Mouse (Mus musculus): ENCODE measurements at regions not wholly inside any gene's neighbourhood (a gene's known extent, or its start where the extent isn't known, plus 50 kb on each side); places are given as distances from the start of the nearest gene placed in this dataset.
A peak's percentile ranks its signal among the peaks of the same experiment; 100 is the strongest.
"Not testable (repeated sequence)": the region's sequence is repeated elsewhere in the genome, so short reads cannot be mapped to it uniquely, and the experiment has no call there.

DNA sequence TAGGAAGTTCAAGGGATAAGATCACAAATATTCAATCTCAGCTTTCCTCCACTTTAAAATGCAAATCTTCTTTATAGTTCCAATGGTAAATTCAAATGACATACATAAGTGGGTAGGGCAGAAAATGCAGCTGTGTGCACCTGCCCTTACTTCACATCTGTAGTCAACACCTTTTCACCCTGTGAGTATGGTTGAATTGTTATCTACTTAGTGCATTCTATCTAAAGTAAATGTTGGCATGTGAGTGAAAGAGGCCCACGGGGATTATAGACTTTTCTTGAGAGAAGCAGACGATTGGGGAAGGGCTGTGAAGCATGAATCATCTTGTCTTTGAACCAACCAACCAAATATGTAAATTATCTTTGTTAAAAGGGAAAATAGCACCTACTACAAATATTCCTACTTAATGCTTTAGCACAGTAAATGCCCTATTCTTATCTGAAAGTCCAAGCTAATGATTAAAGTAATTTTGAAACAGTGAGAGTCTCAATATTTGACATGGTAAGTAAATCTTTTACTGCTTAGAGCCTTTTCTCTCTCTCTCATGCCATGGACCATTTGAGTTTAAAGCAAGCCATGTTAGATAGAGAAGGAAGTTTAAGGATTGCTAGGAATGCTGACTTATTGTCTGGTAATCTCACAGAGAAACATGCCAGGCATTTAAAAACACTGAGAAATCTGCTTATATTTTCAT, 617.4 kb upstream of the Negr1 start:
- 39% methylated on average over 2 of the region's 2 CpGs for WGBS
- Histone ChIP-seq H3K36me3 (ENCODE audit: insufficient read depth, low read length) (no peaks in the 10 kb centered on the region), H3K4me3 (ENCODE audit: low read length) (no peak overlapping the region), H3K9me3 (ENCODE audit: low read length) (no peaks in the 10 kb centered on the region), H3K4me1 (ENCODE audit: insufficient read depth, low read length) (no peaks in the 10 kb centered on the region), H3K4me2 (replicated peaks; ENCODE audit: low read depth, low read length) (no peak overlapping the region), H3K27ac (ENCODE audit: low read length) (no peak overlapping the region), H3K9ac (replicated peaks; ENCODE audit: low read length) (no peak overlapping the region), H3K27me3 (ENCODE audit: insufficient read depth, low read length) (no peaks in the 10 kb centered on the region)
- no peak for ATAC-seq (ENCODE audit: low FRiP score, low TSS enrichment)

DNA sequence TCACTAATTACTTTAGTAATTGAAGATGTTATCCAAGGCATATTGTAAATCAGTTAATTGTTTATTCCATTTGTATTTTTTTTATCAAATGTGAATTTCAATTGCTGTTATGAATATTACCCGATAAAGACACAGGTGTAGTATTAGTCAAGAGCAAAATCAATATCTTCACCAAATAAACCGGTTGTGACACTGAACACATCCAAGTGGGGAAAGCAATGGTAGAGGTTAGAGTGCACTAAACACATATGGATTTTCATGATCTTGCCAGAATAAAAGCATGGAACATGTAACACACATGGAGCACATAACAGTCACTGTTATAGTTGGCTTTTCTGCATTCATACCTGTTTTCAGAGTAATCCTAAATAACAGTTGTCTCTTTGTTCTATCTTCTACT, 616.4 kb upstream of the Negr1 start:
- H3K9me3 ChIP-seq (ENCODE audit: low read length), result no peaks in the 10 kb centered on the region
- no peak overlapping the region for H3K9ac ChIP-seq (replicated peaks; ENCODE audit: low read length)
- 91% methylated on average over 2 of the region's 2 CpGs for WGBS
- H3K4me3 ChIP-seq (ENCODE audit: low read length), result no peak overlapping the region
- H3K36me3 ChIP-seq (ENCODE audit: insufficient read depth, low read length), result no peaks in the 10 kb centered on the region
- no peaks in the 10 kb centered on the region for H3K4me1 ChIP-seq (ENCODE audit: insufficient read depth, low read length)
- no peak overlapping the region for H3K27ac ChIP-seq (ENCODE audit: low read length)
- H3K4me2 ChIP-seq (replicated peaks; ENCODE audit: low read depth, low read length), result no peak overlapping the region
- no peak for ATAC-seq (ENCODE audit: low FRiP score, low TSS enrichment)
- H3K27me3 ChIP-seq (ENCODE audit: insufficient read depth, low read length), result no peaks in the 10 kb centered on the region

DNA sequence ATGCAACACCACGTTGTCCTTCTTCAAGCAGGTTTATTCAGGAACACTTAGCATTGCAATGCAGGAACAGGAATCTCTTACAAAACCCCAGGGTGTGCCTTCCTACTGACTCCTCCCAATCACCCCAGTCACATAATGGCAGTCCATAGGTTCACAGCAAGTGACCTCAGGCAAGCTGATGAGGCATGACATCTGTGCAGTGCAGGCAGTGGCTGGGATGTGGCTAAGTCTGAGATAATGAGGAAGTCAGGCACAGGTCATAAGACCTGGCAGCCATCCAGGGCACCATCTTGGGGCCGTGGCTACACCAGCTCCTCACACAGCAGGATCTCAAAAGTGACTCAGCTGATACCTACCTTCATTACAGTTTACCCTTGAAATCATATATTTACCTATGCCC, 599.1 kb upstream of the Negr1 start:
- H3K4me2 ChIP-seq (replicated peaks; ENCODE audit: low read depth, low read length); H3K27me3 ChIP-seq (ENCODE audit: insufficient read depth, low read length); H3K4me1 ChIP-seq (ENCODE audit: insufficient read depth, low read length); H3K4me3 ChIP-seq (ENCODE audit: low read length); H3K9ac ChIP-seq (replicated peaks; ENCODE audit: low read length); H3K36me3 ChIP-seq (ENCODE audit: insufficient read depth, low read length); H3K27ac ChIP-seq (ENCODE audit: low read length); H3K9me3 ChIP-seq (ENCODE audit: low read length): not testable (repeated sequence)
- WGBS, result 35% methylated on average over 2 of the region's 2 CpGs
- ATAC-seq (ENCODE audit: low FRiP score, low TSS enrichment), result peak; percentile 35; the same call in 1 of the 2 replicates

DNA sequence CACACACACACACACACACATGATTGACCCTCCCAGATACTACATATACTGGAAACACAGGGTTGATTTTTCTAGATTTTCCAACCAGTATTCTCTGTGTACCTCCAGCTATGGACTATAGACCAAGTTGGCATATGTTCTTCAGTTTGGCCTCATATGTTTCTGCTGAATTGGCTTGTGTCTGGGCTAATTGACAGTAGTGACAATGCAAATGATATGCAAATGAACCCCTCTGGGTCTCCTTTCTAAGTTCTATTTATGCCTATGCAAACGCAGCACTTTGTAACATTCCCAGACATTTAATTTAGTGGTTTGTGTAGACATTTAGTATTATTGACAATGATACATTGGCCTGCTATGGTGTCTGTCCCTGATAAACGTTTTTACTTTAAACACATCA, 582.0 kb upstream of the Negr1 start:
- WGBS, result 61% methylated on average over 2 of the region's 2 CpGs

DNA sequence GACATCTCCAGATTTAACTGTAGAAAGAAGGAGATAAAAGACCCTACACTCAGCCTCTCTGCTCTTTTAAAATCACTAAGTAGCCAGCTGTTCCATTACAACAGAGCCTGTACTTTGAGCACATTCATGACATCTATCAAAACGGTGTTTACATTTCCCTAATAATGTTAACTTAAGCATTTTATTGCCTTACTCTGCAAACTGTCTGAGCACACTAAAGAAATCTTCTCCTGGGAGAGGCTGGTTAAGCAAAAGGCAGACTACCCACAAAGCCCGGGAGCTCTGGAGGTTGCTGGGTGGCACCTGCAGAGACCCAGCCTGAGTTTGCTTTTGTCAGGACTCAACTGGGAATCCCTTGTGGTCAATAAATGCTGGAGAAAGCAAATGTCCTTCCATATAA, 567.5 kb upstream of the Negr1 start:
- H3K27me3 ChIP-seq (ENCODE audit: insufficient read depth, low read length), result no peaks in the 10 kb centered on the region
- no peak overlapping the region for H3K4me3 ChIP-seq (ENCODE audit: low read length)
- no peak overlapping the region for H3K27ac ChIP-seq (ENCODE audit: low read length)
- H3K9ac ChIP-seq (replicated peaks; ENCODE audit: low read length), result no peak overlapping the region
- 27% methylated on average over 2 of the region's 2 CpGs for WGBS
- no peak for ATAC-seq (ENCODE audit: low FRiP score, low TSS enrichment)
- no peaks in the 10 kb centered on the region for H3K4me1 ChIP-seq (ENCODE audit: insufficient read depth, low read length)
- no peaks in the 10 kb centered on the region for H3K36me3 ChIP-seq (ENCODE audit: insufficient read depth, low read length)
- H3K4me2 ChIP-seq (replicated peaks; ENCODE audit: low read depth, low read length), result no peak overlapping the region
- H3K9me3 ChIP-seq (ENCODE audit: low read length), result no peaks in the 10 kb centered on the region

More for the DNA sequence above, 582.0 kb upstream of the Negr1 start:
- Histone ChIP-seq H3K4me2 (replicated peaks; ENCODE audit: low read depth, low read length) (no peak overlapping the region), H3K9ac (replicated peaks; ENCODE audit: low read length) (no peak overlapping the region), H3K36me3 (ENCODE audit: insufficient read depth, low read length) (no peaks in the 10 kb centered on the region), H3K9me3 (ENCODE audit: low read length) (no peaks in the 10 kb centered on the region), H3K4me3 (ENCODE audit: low read length) (no peak overlapping the region), H3K4me1 (ENCODE audit: insufficient read depth, low read length) (no peaks in the 10 kb centered on the region), H3K27ac (ENCODE audit: low read length) (no peak overlapping the region), H3K27me3 (ENCODE audit: insufficient read depth, low read length) (no peaks in the 10 kb centered on the region)
- no peak for ATAC-seq (ENCODE audit: low FRiP score, low TSS enrichment)

DNA sequence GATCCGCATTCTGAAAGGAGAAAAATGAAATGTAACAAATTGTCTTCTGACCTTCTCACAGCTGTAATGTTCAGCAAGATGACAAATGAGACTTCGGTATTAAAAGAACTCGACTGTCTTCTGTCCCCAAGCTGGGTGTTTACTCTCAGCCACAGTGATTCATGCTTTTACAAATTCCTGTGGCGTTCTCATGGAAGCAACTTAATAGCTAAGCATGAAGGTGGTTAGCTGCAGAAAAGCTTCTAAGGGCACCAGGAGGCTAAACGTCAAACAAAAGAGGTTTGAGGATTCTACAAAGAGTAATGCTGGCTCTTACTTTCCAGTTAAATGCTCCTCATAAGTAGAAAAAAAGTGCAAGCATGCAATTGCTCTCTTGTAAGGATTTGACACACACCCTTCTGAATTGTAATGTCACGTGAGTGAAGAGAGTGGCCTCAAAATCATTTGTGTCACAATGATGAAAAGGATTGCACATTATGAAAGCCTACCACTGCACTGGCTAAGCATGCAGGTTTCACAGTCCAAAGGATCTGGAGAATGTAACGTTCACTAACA, 543.8 kb upstream of the Negr1 start:
- Histone ChIP-seq H3K9ac (replicated peaks; ENCODE audit: low read length) (no peak overlapping the region), H3K4me1 (ENCODE audit: insufficient read depth, low read length) (no peaks in the 10 kb centered on the region), H3K27ac (ENCODE audit: low read length) (no peak overlapping the region), H3K4me3 (ENCODE audit: low read length) (no peak overlapping the region), H3K36me3 (ENCODE audit: insufficient read depth, low read length) (no peaks in the 10 kb centered on the region), H3K9me3 (ENCODE audit: low read length) (no peaks in the 10 kb centered on the region), H3K4me2 (replicated peaks; ENCODE audit: low read depth, low read length) (no peak overlapping the region), H3K27me3 (ENCODE audit: insufficient read depth, low read length) (no peaks in the 10 kb centered on the region)
- 61% methylated on average over 7 of the region's 7 CpGs for WGBS
- no peak for ATAC-seq (ENCODE audit: low FRiP score, low TSS enrichment)

DNA sequence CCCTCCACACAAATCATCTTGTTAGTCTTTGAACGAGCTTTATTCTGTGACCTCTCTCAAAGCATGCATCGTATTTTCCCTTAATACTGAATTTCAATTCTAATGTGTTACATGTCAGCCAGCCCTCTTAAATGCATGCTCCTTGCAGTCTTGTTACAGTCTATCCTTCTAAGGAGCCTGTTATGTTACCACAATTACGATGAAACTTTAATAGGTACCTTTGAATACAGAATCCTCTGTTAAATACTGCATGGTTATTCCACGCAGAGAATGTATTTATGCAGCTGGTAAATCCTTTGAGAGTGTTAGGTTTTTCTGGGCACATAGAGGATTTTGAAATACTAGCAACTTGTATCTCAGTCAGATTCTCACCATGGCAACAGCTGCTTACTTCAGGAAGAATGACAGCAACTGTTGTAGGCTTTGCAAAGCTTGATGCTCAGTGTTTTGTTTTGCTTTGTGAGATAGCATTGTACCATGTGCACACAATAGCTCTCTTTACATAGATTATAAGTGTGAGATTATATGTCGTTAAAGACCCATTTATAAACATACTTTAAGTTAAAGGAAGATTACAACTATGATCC, 532.9 kb upstream of the Negr1 start:
- no peak overlapping the region for H3K4me3 ChIP-seq (ENCODE audit: low read length)
- no peak overlapping the region for H3K9ac ChIP-seq (replicated peaks; ENCODE audit: low read length)
- 83% methylated on average over 5 of the region's 5 CpGs for WGBS
- no peaks in the 10 kb centered on the region for H3K27me3 ChIP-seq (ENCODE audit: insufficient read depth, low read length)
- H3K4me2 ChIP-seq (replicated peaks; ENCODE audit: low read depth, low read length), result no peak overlapping the region
- no peak overlapping the region for H3K27ac ChIP-seq (ENCODE audit: low read length)
- no peaks in the 10 kb centered on the region for H3K36me3 ChIP-seq (ENCODE audit: insufficient read depth, low read length)
- no peak for ATAC-seq (ENCODE audit: low FRiP score, low TSS enrichment)
- H3K9me3 ChIP-seq (ENCODE audit: low read length), result no peaks in the 10 kb centered on the region
- H3K4me1 ChIP-seq (ENCODE audit: insufficient read depth, low read length), result no peaks in the 10 kb centered on the region

DNA sequence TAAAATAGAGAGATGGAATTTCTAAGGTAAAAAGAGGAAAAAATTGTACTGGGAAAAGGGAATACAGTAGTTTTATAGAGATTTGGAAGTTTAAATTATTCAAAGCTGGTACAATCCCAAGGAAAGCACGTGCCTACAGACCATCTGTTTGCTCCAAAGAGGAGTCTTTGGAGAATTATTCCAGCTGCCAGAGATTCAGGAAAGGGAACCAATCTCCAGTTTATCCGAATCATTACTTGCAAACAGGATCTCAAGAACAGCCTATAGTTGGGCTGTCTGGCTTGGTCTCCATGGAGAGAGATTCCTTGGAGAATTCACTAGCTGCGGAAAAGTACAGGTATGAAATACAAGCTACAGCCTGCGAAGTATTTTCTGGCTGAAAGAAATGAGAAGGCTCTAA, 491.3 kb upstream of the Negr1 start:
- no peak overlapping the region for H3K27ac ChIP-seq (ENCODE audit: low read length)
- no peaks in the 10 kb centered on the region for H3K27me3 ChIP-seq (ENCODE audit: insufficient read depth, low read length)
- ATAC-seq (ENCODE audit: low FRiP score, low TSS enrichment), result no peak
- no peak overlapping the region for H3K9ac ChIP-seq (replicated peaks; ENCODE audit: low read length)
- H3K4me3 ChIP-seq (ENCODE audit: low read length), result no peak overlapping the region
- WGBS, result 86% methylated on average over 4 of the region's 4 CpGs
- H3K4me2 ChIP-seq (replicated peaks; ENCODE audit: low read depth, low read length), result no peak overlapping the region
- no peaks in the 10 kb centered on the region for H3K9me3 ChIP-seq (ENCODE audit: low read length)
- H3K36me3 ChIP-seq (ENCODE audit: insufficient read depth, low read length), result no peaks in the 10 kb centered on the region
- H3K4me1 ChIP-seq (ENCODE audit: insufficient read depth, low read length), result no peaks in the 10 kb centered on the region

DNA sequence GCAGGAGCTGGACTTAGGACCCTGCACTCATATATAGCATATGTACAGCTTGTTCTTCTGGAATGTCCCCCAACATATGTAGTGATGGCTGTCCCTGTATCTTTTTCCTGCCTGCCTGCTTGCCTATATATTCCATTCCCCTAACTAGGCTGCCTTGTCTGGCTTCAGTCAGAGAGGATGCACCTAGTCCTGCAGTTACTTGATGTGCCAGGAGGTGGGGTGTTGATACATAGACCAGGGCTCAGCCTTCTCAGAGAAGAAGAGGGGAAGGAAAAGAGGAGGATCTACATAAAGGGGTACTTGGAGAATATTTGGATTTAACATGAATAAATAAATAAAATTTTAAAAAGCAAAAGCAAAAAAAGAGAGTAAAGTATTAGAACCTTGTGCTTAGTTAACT, 479.3 kb upstream of the Negr1 start:
- H3K4me3 ChIP-seq (ENCODE audit: low read length), result no peak overlapping the region
- no peaks in the 10 kb centered on the region for H3K36me3 ChIP-seq (ENCODE audit: insufficient read depth, low read length)
- no peak overlapping the region for H3K4me2 ChIP-seq (replicated peaks; ENCODE audit: low read depth, low read length)
- no peaks in the 10 kb centered on the region for H3K27me3 ChIP-seq (ENCODE audit: insufficient read depth, low read length)
- H3K9me3 ChIP-seq (ENCODE audit: low read length), result no peaks in the 10 kb centered on the region
- H3K4me1 ChIP-seq (ENCODE audit: insufficient read depth, low read length), result no peaks in the 10 kb centered on the region
- ATAC-seq (ENCODE audit: low FRiP score, low TSS enrichment), result no peak
- no peak overlapping the region for H3K27ac ChIP-seq (ENCODE audit: low read length)
- H3K9ac ChIP-seq (replicated peaks; ENCODE audit: low read length), result no peak overlapping the region

DNA sequence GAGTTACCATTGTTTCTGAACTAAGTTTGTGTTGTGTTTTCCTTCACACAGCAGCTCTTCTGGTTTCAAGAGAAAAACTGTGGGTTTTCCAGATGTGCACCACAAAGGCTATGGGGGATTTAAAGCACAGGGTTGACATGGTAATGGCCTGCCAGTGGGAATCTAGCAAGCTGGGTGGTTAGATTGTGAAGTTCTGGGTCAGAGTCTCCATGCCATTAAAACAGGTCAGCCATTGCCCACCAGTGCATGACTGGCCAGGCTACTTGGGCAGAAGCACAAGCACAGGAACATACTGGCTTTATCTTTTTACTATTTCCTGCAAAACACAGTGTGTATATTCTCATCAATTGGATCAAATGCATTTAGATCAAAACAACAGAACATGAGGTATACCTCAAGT, 467.9 kb upstream of the Negr1 start:
- no peaks in the 10 kb centered on the region for H3K36me3 ChIP-seq (ENCODE audit: insufficient read depth, low read length)
- no peak overlapping the region for H3K4me2 ChIP-seq (replicated peaks; ENCODE audit: low read depth, low read length)
- no peak overlapping the region for H3K9ac ChIP-seq (replicated peaks; ENCODE audit: low read length)
- no peak overlapping the region for H3K27ac ChIP-seq (ENCODE audit: low read length)
- H3K27me3 ChIP-seq (ENCODE audit: insufficient read depth, low read length), result no peaks in the 10 kb centered on the region
- H3K4me3 ChIP-seq (ENCODE audit: low read length), result no peak overlapping the region
- no peaks in the 10 kb centered on the region for H3K4me1 ChIP-seq (ENCODE audit: insufficient read depth, low read length)
- peak; percentile 51; the same call in 1 of the 2 replicates for ATAC-seq (ENCODE audit: low FRiP score, low TSS enrichment)
- H3K9me3 ChIP-seq (ENCODE audit: low read length), result no peaks in the 10 kb centered on the region
